Mouse (Mus musculus) stomach, adult 2 months (tissue): Measurements from ENCODE around the gene Rpl27. TPM values are rescaled to one million over a fixed set of nuclear protein-coding genes. Genes with fewer than 3 reads are reported as not detected.

Experiments
- polyA plus RNA-seq: library from polyadenylated mRNA; depleted of rRNA; stranded (reverse); fragments of >200 nt; gene quantifications from 2 replicates; pipeline ENCODE4 v1.2.3, GENCODE M21; 2012; rRNA removed

Gene Rpl27
- polyA plus RNA-seq, result 103 and 107 TPM in 2 replicates

DNA sequence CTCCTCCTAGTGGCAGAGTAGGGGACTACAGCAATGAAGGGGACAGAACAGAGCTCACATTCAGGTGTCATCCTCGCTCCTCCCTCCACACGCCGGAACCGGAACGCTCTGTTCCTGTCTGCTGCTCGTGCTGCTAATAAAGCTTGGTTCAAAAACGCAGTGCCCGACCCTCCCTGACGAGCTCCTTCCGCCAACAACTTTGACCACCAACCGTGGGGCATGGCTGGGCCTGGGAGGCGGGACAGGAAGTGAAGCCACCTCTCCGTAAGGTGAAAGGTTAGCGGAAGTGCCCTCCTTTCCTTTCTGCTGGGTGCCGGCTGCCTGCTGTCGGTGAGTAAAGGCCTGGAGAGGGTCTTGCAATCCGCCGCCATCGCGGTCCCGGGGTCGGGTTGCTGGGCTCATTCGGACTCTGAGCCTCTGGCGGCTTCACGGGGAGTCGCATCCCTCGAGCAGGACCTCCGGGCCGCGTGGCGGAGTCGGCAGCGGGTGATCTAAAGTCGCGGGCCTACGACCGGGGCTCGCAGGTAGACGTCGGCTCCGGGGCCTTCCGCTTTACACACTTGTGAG lies at the start of gene Rpl27:
Gene Rpl27, plus strand, starts transcription at position 172 of the 567 bp plus-strand sequence.

DNA sequence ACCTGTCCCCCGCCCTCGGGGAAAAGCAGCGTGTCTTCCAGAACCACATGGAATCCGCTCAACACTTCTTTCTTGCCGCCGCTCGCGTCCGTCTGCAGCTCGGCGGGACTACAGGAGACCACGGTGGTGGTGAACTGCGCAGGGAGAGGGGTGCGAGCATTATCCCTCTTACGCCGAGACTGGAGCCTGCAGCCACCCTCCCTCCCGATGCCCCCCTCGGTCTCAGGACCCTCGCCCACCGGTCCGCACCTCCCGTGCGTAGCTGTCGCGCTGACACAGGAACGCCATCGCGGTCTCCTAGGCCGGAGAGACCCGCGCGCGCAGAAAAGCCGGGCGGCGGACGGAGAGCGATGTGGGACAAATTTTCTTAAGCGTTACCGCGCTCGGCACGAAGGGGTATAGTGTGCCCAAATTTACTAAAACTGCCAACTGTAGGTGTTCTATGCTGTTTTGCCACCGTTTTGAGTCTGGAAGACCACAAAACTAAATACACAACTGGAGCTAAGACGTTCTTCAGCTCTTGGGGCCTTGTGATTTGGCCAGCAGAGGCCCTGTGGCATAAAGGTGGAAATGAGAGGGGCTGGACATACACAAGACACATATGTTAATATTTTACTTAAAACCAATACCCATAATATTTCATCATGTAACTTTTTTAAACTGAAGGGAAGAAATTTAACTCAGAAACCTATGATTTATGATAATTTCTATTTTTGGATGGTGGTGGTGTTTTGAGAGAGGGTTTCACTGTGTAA lies 24.8 kb upstream of the Rpl27 start, which contains the start of gene Aarsd1:
Gene Aarsd1, minus strand, starts transcription at position 515 of the 755 bp plus-strand sequence.

DNA sequence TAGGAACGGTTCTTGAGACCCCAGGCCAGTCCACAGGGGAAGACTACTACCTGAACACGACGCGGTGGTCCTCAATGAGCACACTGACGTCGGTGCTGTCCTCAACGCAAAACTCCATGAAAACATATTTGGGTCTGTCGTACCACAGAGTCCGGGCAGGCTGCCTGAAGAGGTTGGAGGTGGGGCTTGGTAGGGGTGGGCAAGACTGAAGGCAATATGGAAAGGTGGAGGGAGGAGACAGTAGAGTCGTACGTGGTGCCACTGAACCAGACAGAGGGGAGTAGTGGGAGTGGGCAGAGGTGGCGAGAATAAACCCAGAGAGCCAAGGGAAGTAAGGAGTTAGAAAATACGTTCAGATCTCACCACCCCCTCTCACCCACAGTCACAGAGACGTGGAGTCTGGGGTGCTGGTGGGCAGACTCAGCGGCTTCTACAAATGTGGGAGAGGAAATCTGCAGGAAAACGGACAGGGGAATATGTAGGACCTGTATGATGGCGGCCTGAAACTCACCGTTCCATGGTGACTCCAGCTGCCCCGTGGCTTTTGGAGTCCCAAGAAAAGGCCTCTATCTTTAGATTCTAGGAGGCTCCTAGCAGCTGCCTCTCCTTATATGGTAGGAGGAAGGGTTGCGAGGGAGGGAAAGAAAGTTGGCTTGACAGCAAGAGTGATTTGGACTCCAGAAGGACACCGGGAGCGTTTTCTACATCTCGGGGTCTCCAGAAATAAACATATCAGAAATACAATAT lies 17.8 kb upstream of the Rpl27 start, which contains the start of gene Gm27029:
Gene Gm27029, minus strand, starts transcription at position 692 of the 747 bp plus-strand sequence.

DNA sequence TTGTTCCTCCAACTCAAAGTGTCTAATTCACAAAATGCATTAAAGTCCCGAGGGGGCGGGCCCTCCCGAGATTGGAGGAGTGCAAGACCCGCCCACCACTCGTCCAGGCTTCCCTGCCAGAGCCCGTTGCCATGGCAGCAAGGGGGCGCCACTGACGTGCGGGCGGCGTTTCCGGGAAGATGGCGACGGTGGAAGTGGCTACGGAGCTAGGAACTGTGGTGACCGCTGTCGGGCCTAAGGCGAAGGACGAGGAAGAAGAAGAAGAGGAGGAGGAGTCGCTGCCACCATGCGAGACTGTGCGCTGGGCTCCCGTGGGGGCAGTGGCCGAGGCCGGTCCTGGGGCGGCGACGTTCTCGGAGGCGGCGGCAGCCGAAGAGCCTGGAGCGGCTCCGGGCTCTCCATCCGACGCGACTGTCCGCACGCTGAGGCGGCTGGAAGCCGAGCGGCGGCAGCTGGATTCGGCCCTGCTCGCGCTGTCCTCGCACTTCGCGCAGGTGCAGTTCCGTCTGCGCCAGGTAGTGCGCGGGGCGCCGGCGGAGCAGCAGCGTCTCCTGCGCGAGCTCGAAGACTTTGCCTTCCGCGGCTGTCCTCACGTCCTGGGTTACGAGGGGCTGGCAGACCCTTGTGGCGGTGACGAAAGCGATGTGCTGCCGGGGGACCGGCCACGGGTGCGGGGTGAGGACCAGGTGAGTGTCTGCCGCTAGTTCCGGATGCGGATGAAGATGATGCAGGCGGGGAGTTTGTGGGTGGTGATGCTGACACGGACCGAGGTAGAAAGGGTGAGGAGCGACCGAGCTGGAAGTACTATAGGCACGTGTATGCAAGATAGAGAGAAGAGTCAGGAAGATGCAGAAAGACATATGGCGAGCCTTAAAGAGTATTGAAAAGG lies 16.9 kb upstream of the Rpl27 start, which contains the start of the genes Rundc1 and Ptges3l:
Gene Rundc1, plus strand, starts transcription at position 161 of the 889 bp plus-strand sequence.
Gene Ptges3l, minus strand, starts transcription at position 409 of the 889 bp plus-strand sequence.

DNA sequence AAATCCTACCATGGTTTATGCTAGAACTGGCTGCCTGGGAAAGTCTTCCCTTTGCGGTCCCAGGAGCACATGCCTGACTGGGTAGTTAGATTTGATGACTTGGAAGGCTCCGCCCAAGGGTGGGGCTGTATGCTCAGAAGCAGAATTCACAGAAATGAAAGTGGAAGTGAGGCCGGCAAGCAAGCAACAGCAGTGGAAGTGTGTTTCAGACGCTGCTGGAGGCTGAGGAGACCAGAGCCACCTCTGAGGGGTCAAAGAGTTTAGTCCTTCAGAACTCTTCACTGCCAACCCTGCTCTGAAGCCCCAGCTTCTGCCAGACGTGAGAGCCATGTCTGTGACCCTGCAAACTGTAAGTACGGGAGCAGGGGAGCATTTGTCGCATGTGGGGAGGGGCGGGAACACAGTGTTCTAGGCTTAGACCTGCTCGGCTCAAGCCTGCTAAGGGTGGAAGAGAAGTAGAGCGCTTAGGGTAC lies 6.2 kb downstream of the Rpl27 start, which contains the start of gene Ifi35:
Gene Ifi35, plus strand, starts transcription at position 134 of the 473 bp plus-strand sequence.

DNA sequence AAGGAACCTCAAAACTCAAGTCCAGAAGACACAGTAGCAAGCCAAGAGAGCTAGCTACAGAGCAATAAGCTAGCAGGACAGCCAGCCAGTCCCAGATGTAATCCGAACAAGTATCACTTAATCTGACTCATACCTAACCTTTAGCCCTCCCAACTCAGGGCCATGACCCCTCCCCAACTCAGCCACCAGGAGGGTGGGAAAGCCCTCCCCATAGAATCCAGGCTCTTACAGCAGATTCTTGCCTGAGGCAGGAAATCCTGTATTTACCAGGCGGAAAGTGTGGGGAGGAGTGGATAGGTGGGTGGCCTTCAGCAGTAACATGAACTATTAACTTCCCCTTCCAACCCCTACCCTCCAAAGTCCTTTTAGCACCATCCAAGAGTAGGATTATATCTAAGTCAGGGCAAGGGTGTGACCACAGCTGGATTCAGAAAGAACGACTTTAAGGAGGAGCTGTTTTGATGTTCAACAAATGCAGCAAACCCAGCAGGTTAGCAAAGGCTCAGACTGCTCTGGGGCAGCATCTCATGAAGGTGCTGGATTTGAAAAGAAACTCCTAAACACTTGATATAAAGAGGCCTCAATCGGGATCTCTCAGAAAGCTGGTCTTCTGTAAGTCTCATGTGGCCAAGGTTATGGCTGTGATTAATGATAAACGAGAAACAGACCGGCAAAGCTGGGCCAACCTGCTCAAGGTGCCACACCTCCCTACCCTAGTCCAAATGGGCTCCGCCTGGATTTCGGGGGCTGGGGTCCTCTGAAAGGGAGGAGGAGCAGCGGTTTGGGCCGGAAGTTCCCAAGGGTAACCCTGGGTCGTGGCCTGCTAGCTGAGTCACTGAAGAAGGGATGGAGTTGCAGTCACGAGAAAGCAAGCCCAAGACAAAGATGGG lies 22.4 kb downstream of the Rpl27 start, which contains the start of gene Rnd2:
Gene Rnd2, plus strand, starts transcription at position 789 of the 890 bp plus-strand sequence.

DNA sequence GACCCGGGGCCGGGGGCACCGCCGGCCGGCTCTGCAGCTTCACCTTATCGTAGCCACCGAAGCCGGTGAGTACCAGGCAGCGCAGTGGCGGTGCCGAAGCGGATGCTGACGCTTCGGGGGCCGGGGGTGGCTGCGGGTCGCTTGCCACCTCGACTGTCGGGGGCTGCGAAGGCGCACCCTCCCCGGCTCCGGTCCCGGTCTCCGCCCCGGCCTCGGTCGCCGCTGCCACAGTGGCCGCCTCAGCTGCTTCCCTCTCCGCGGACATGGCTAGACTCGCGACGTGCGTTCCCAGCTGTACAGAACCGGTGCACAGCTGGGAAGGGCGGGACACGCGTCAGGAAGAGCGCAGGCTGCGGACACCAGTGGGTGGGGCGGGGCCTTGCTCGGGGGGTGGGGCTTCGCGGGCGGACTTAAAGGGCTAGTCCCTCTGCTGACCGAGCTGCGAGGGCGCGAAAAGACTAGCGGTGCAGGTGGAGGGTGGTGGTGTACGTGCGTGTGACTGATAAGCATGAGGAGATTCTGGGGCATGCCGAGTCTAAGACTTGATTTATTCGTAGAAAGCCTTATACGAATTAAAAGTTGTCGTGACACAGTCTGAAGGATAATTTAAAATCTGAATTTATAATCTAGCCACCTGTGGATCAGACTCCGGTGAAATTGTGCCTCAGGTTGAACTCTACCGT lies 23.9 kb downstream of the Rpl27 start, which contains the start of gene Vat1:
Gene Vat1, minus strand, starts transcription at position 362 of the 683 bp plus-strand sequence.

Other genes with a start within 250 kb of the Rpl27 start
- 9.5 and 10.8 TPM in 2 replicates for gene Ezh1, start 215.8 kb upstream of the Rpl27 start, polyA plus RNA-seq
- 28.0 and 40.4 TPM in 2 replicates for gene Ramp2, start 196.3 kb upstream of the Rpl27 start, polyA plus RNA-seq
- 72.1 and 77.8 TPM in 2 replicates for gene Vps25, start 188.6 kb upstream of the Rpl27 start, polyA plus RNA-seq
- 11.2 TPM in 2 replicates for gene Wnk4, start 181.7 kb upstream of the Rpl27 start, polyA plus RNA-seq
- 0.04 and 0.05 TPM in 2 replicates for gene Cntd1, start 163.3 kb upstream of the Rpl27 start, polyA plus RNA-seq
- gene Coa3, start 163.2 kb upstream of the Rpl27 start, polyA plus RNA-seq, result 322 and 371 TPM in 2 replicates
- gene Becn1, start 140.0 kb upstream of the Rpl27 start, polyA plus RNA-seq, result 45.6 and 56.4 TPM in 2 replicates
- 15.1 and 19.9 TPM in 2 replicates for gene Psme3, start 126.1 kb upstream of the Rpl27 start, polyA plus RNA-seq
- gene Aoc2, start 117.2 kb upstream of the Rpl27 start, polyA plus RNA-seq, result 2.2 and 2.3 TPM in 2 replicates
- gene Aoc3, start 111.7 kb upstream of the Rpl27 start, polyA plus RNA-seq, result 10.8 and 13.3 TPM in 2 replicates
- not detected in 2 replicates for gene G6pc, start 74.7 kb upstream of the Rpl27 start, polyA plus RNA-seq
- 9.5 and 10.3 TPM in 2 replicates for gene Aarsd1, start 24.7 kb upstream of the Rpl27 start, polyA plus RNA-seq
- gene Gm27029, start 17.5 kb upstream of the Rpl27 start, polyA plus RNA-seq, result not detected in 2 replicates
- gene Rundc1, start 17.2 kb upstream of the Rpl27 start, polyA plus RNA-seq, result 15.6 and 17.9 TPM in 2 replicates
- 2.6 and 3.7 TPM in 2 replicates for gene Ptges3l, start 17.0 kb upstream of the Rpl27 start, polyA plus RNA-seq
- 16.6 and 18.3 TPM in 2 replicates for gene Ifi35, start 6.1 kb downstream of the Rpl27 start, polyA plus RNA-seq
- 7.1 and 8.6 TPM in 2 replicates for gene Rnd2, start 22.7 kb downstream of the Rpl27 start, polyA plus RNA-seq
- 72.9 and 93.3 TPM in 2 replicates for gene Vat1, start 23.9 kb downstream of the Rpl27 start, polyA plus RNA-seq
- 0.16 and 0.22 TPM in 2 replicates for gene Brca1, start 109.7 kb downstream of the Rpl27 start, polyA plus RNA-seq
- gene Nbr1, start 109.9 kb downstream of the Rpl27 start, polyA plus RNA-seq, result 43.9 and 47.9 TPM in 2 replicates
- gene Tmem106a, start 139.9 kb downstream of the Rpl27 start, polyA plus RNA-seq, result 8.0 TPM in 2 replicates
- not detected in 2 replicates for gene Gm11634, start 157.0 kb downstream of the Rpl27 start, polyA plus RNA-seq
- 8.7 TPM in 2 replicates for gene Rdm1, start 184.9 kb downstream of the Rpl27 start, polyA plus RNA-seq
- 3.6 and 4.3 TPM in 2 replicates for gene Arl4d, start 223.2 kb downstream of the Rpl27 start, polyA plus RNA-seq